Mouse (Mus musculus) midbrain, postnatal 0 days (tissue): ENCODE measurements at regions not wholly inside any gene's neighbourhood (a gene's known extent, or its start where the extent isn't known, plus 50 kb on each side); places are given as distances from the start of the nearest gene placed in this dataset.
A peak's percentile ranks its signal among the peaks of the same experiment; 100 is the strongest.

Experiments
- ATAC-seq: fragments of 200-750 bp; cut with Nextera tagmentation; 2 replicates; pipeline ENCODE4 v1.8.0; 2017; ENCODE audit warnings: moderate number of reproducible peaks, mild to moderate bottlenecking, moderate TSS enrichment, moderate library complexity; ENCODE audit not compliant: low FRiP score
- DNase-seq: peaks from one replicate; pipeline ENCODE4 v3.0.0-alpha.2; 2015; ENCODE audit warnings: low spot score
- H3K27ac ChIP-seq: fragments of 300-500 bp; sonication (generic); 2 replicates; pipeline ENCODE4 v1.5.1; 2014; ENCODE audit warnings: low read depth, mild to moderate bottlenecking, low read length, mixed read lengths
- H3K27me3 ChIP-seq: fragments of 300-500 bp; sonication (generic); 2 replicates; pipeline ENCODE4 v1.6.1; 2014; ENCODE audit warnings: low read length, control low read depth, mixed read lengths; ENCODE audit not compliant: insufficient read depth
- H3K36me3 ChIP-seq: fragments of 300-500 bp; sonication (generic); 2 replicates; pipeline ENCODE4 v1.6.1; 2014; ENCODE audit warnings: low read length, control low read depth, mixed read lengths; ENCODE audit not compliant: insufficient read depth
- H3K4me1 ChIP-seq: fragments of 300-500 bp; sonication (generic); 2 replicates; pipeline ENCODE4 v1.6.1; 2014; ENCODE audit warnings: mild to moderate bottlenecking, control low read depth, antibody characterized with exemption, low read length, mixed read lengths; ENCODE audit not compliant: insufficient read depth
- H3K4me2 ChIP-seq: fragments of 300-500 bp; sonication (generic); 2 replicates; pipeline ENCODE4 v1.6.1; 2014; ENCODE audit warnings: low read depth, mild to moderate bottlenecking, low read length, mixed read lengths; ENCODE audit not compliant: poor library complexity, severe bottlenecking
- H3K4me3 ChIP-seq: fragments of 300-500 bp; sonication (generic); 2 replicates; pipeline ENCODE4 v1.5.1; 2014; ENCODE audit warnings: low read depth, mild to moderate bottlenecking, low read length, moderate library complexity
- H3K9ac ChIP-seq: fragments of 300-500 bp; sonication (generic); replicated peaks from 2 replicates; pipeline ENCODE4 v1.6.1; 2014; ENCODE audit warnings: mild to moderate bottlenecking, low read length, moderate library complexity, mixed read lengths; ENCODE audit not compliant: poor library complexity, severe bottlenecking
- H3K9me3 ChIP-seq: fragments of 300-500 bp; sonication (generic); 2 replicates; pipeline ENCODE4 v1.6.1; 2016; ENCODE audit warnings: low read length, control low read depth
- CTCF ChIP-seq: IDR thresholded peaks from 2 replicates; pipeline ENCODE4 v1.5.1; 2016; ENCODE audit warnings: antibody characterized with exemption, mild to moderate bottlenecking
- WGBS: fragments of 180-500 bp; shearing (Covaris S2); extraction: QIAGEN DNeasy Blood & Tissue Kit; methylation state at CpG from one replicate; pipeline ENCODE4 v1.1.7; 2014; 5-methylcytosine and 5-hydroxymethylcytosine counted together

GRCm38 (mm10) chr15:102776218-102776850 lies 54.4 kb upstream of the Calcoco1 start:
- Histone ChIP-seq H3K9me3 (no peaks in the 10 kb centered on the region), H3K4me1 (peaks cover 4% of the 10 kb centered on the region; the same call in 1 of the 2 replicates), H3K27me3 (no peaks in the 10 kb centered on the region), H3K4me3 (no peak overlapping the region), H3K27ac (no peak overlapping the region), H3K9ac (no peak overlapping the region), H3K4me2 (no peak overlapping the region), H3K36me3 (no peaks in the 10 kb centered on the region)
- DNase-seq: no peak
- TF ChIP-seq CTCF: no peak
- 0 out of 2 replicates have a peak, but pooled peaks have one; percentile 49 for ATAC-seq
- 34% methylated on average over 11 of the region's 11 CpGs for WGBS

- no peaks in the 10 kb centered on the region for H3K9me3 ChIP-seq
- ATAC-seq (no peak), DNase-seq (no peak)
- no peak overlapping the region for H3K4me2 ChIP-seq
- H3K9ac ChIP-seq: no peak overlapping the region
- TF ChIP-seq CTCF: no peak
- no peak overlapping the region for H3K27ac ChIP-seq
- no peaks in the 10 kb centered on the region for H3K27me3 ChIP-seq
- no peak overlapping the region for H3K4me3 ChIP-seq
- no peaks in the 10 kb centered on the region for H3K36me3 ChIP-seq
- WGBS: 83% methylated on average over 6 of the region's 6 CpGs
- H3K4me1 ChIP-seq: peaks cover 4% of the 10 kb centered on the region; the same call in 1 of the 2 replicates
These were observed 58.6 kb upstream of the Calcoco1 start for GRCm38 (mm10) chr15:102780626-102781025.

- DNase-seq (no peak), ATAC-seq (no peak)
- Histone ChIP-seq H3K4me3 (no peak overlapping the region), H3K4me2 (no peak overlapping the region), H3K27ac (0 out of 2 replicates have a peak overlapping the region, but pooled peaks have one; percentile 20), H3K36me3 (no peaks in the 10 kb centered on the region), H3K27me3 (no peaks in the 10 kb centered on the region), H3K9me3 (no peaks in the 10 kb centered on the region), H3K9ac (no peak overlapping the region), H3K4me1 (0 out of 2 replicates have a peak, but pooled peaks cover under 1% of the 10 kb centered on the region)
- TF ChIP-seq CTCF: no peak
- WGBS: 54% methylated on average over 9 of the region's 9 CpGs
These were observed 61.2 kb upstream of the Calcoco1 start for GRCm38 (mm10) chr15:102782988-102783799.

- ATAC-seq (no peak), DNase-seq (peak; percentile 56)
- no peaks in the 10 kb centered on the region for H3K9me3 ChIP-seq
- no peaks in the 10 kb centered on the region for H3K36me3 ChIP-seq
- no peak overlapping the region for H3K9ac ChIP-seq
- no peaks in the 10 kb centered on the region for H3K27me3 ChIP-seq
- no peak overlapping the region for H3K27ac ChIP-seq
- WGBS: 38% methylated on average over 10 of the region's 10 CpGs
- no peak overlapping the region for H3K4me3 ChIP-seq
- peaks cover 11% of the 10 kb centered on the region for H3K4me1 ChIP-seq
- peak; percentile 72 for TF ChIP-seq CTCF
- H3K4me2 ChIP-seq: no peak overlapping the region
These were observed 63.3 kb upstream of the Calcoco1 start for GRCm38 (mm10) chr15:102785055-102785820.

- peaks cover 25% of the 10 kb centered on the region for H3K4me1 ChIP-seq
- no peak for TF ChIP-seq CTCF
- H3K27ac ChIP-seq: peak overlapping the region; percentile 96
- 8% methylated on average over 7 of the region's 7 CpGs for WGBS
- 0 out of 2 replicates have a peak overlapping the region, but pooled peaks have one; percentile 33 for H3K9ac ChIP-seq
- peak overlapping the region; percentile 39 for H3K4me2 ChIP-seq
- H3K36me3 ChIP-seq: no peaks in the 10 kb centered on the region
- peak; percentile 95 for DNase-seq
- H3K27me3 ChIP-seq: no peaks in the 10 kb centered on the region
- peak overlapping the region; percentile 21; the same call in 1 of the 2 replicates for H3K4me3 ChIP-seq
- H3K9me3 ChIP-seq: no peaks in the 10 kb centered on the region
- peak; percentile 96 for ATAC-seq
These were observed 67.0 kb upstream of the Calcoco1 start for GRCm38 (mm10) chr15:102788846-102789518.
